Comparison of ENCODE assay signal across 9 mouse cellular contexts in the genomic region with DNA sequence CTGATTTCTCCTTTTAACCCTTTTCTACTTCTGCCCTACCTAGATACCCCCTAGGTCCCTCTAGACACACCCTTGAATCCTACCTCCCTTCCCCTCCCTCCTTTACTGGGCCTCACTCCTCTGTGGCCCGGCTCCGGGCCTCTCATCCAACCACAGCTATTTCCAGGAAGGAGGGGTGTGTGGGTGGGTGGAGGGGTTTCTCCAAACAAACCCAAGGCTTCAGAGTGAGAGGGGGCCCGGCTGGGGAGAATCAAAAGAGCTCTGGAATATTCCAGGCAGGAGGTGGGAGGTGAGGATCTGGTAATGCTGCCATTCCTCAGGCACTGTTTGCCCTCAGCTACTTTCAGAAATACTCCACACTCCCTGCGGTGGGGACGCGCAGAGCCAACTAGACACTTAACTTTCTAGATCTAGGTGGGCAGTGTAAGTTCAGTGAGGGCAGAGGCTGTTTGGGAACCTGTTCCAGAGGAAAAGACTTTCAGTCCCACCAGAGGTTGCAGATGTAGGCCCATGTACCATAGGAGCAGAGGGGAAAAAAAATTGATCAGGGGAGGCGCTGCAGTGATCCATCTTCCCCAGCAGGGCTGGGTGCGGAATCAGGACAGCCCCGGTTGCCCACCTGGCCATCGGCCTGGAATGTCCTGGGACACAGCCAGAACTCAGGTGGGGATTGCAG. TPM values are rescaled to one million over a fixed set of nuclear protein-coding genes. Genes with fewer than 3 reads are reported as not detected.
A peak's percentile ranks its signal among the peaks of the same experiment; 100 is the strongest.
DNase-seq lines count a peak whose midpoint lies in the region; ATAC-seq lines count a peak whose summit lies in the region.
"Had no signal": no experiment of that assay in that cellular context is flagged by ENCODE, and none has a peak within 500 bp of the region (broad histone marks: within the 10 kb centered on the region; RNA-seq: fewer than 3 reads in every experiment).

No protein-coding gene starts in this region.

- H3K27ac ChIP-seq in midbrain, embryonic 15.5 days, result 0 out of 2 replicates have a peak overlapping the region, but pooled peaks have one; percentile 22

- peak overlapping the region; percentile 81 for H3K4me2 ChIP-seq in midbrain, embryonic 15.5 days

- ATAC-seq in midbrain, embryonic 15.5 days (replicated peaks), result no peak

- peaks cover 26% of the 10 kb centered on the region for H3K27me3 ChIP-seq in midbrain, embryonic 15.5 days (replicated peaks)

- H3K4me3 ChIP-seq in midbrain, embryonic 15.5 days, result peak overlapping the region; percentile 49

- peaks cover 41% of the 10 kb centered on the region for H3K4me1 ChIP-seq in midbrain, embryonic 15.5 days

- no peaks in the 10 kb centered on the region for H3K9me3 ChIP-seq in midbrain, embryonic 15.5 days
- H3K9me3 ChIP-seq: megakaryocyte, embryonic 14.5 days had no signal

- H3K36me3 ChIP-seq in midbrain, embryonic 15.5 days (replicated peaks), result peaks cover 10% of the 10 kb centered on the region; the same call in 1 of the 2 replicates

- DNase-seq in heart, adult 18-20 months, result peak; percentile 68 to 70
- no peak for DNase-seq in heart, adult 8-10 months (ENCODE audit: low spot score)
- peak; percentile 45 for DNase-seq in adipocyte (ENCODE audit: low spot score)
- DNase-seq in heart, adult 9 months (ENCODE audit: low spot score in 2 of 2), result peak; percentile 52 to 59
- DNase-seq in kidney, postnatal 25 days, result peak; percentile 19 to 62
- DNase-seq in spleen, adult 12 weeks (ENCODE audit: low spot score), result no peak
- no peak for DNase-seq in left cerebral cortex, adult 11 months (ENCODE audit: low spot score)

- 30% methylated on average over 10 of the region's 10 CpGs for WGBS in midbrain, embryonic 15.5 days

- H3K9ac ChIP-seq in midbrain, embryonic 15.5 days, result no peak overlapping the region

RNA-seq across cellular contexts. Expression of gene Tns2, which starts 0.9 kb away (rescaled TPM):
- total RNA-seq in heart, adult 18-20 months (2021), result 100 to 1,000 TPM; 109 to 123 TPM
- 100 to 1,000 TPM; 123 to 146 (median 133) TPM for total RNA-seq in heart, adult 8-10 months (2022)
- polyA plus RNA-seq in midbrain, embryonic 15.5 days (2015; fragmentation: Nextera tagmentation; extraction: Ambion mirVana), result 8.3 and 12.3 TPM in 2 replicates

RNA-seq across cellular contexts. Expression of gene Eif4b, which starts 27.6 kb away (rescaled TPM):
- 100 to 1,000 TPM; 151 to 167 TPM for total RNA-seq in heart, adult 18-20 months (2021)
- 100 to 1,000 TPM; 161 to 190 (median 169) TPM for total RNA-seq in heart, adult 8-10 months (2022)
- 87.0 and 89.2 TPM in 2 replicates for polyA plus RNA-seq in midbrain, embryonic 15.5 days (2015; fragmentation: Nextera tagmentation; extraction: Ambion mirVana)

RNA-seq across cellular contexts. Expression of gene Spryd3, which starts 34.9 kb away (rescaled TPM):
- total RNA-seq in heart, adult 18-20 months (2021), result 10 to 100 TPM; 14.4 to 15.3 TPM
- 10 to 100 TPM; 13.2 to 16.8 (median 15.6) TPM for total RNA-seq in heart, adult 8-10 months (2022)
- 78.7 and 80.2 TPM in 2 replicates for polyA plus RNA-seq in midbrain, embryonic 15.5 days (2015; fragmentation: Nextera tagmentation; extraction: Ambion mirVana)

RNA-seq across cellular contexts. Expression of gene Igfbp6, which starts 43.0 kb away (rescaled TPM):
- total RNA-seq in heart, adult 18-20 months (2021), result 10 to 100 TPM; 23.3 to 39.7 TPM
- total RNA-seq in heart, adult 8-10 months (2022), result 10 to 100 TPM; 20.6 to 52.4 (median 26.0) TPM
- 2.6 and 4.3 TPM in 2 replicates for polyA plus RNA-seq in midbrain, embryonic 15.5 days (2015; fragmentation: Nextera tagmentation; extraction: Ambion mirVana)

RNA-seq across cellular contexts. Expression of gene Soat2, which starts 49.2 kb away (rescaled TPM):
- total RNA-seq in heart, adult 18-20 months (2021), result not detected
- total RNA-seq in heart, adult 8-10 months (2022), result under 1 TPM in 3 of 4 experiments, not detected in 1; 0.11 to 0.13 (median 0.12) TPM
- 0.15 TPM in 1 of 2 replicates, not detected in the other for polyA plus RNA-seq in midbrain, embryonic 15.5 days (2015; fragmentation: Nextera tagmentation; extraction: Ambion mirVana)

Comparison
In these comparisons a context has a peak if more than half of its experiments do, and no peak if none do; other contexts are left out.
1. DNase-seq: peak in heart, adult 18-20 months (2 of 2), adipocyte (single experiment), heart, adult 9 months (2 of 2) and kidney, postnatal 25 days (2 of 2); none in heart, adult 8-10 months (single experiment), spleen, adult 12 weeks (single experiment) and left cerebral cortex, adult 11 months (single experiment).